Mouse (Mus musculus): ENCODE data around the gene Cgrrf1. TPM values are rescaled to one million over a fixed set of nuclear protein-coding genes. Genes with fewer than 3 reads are reported as not detected.

Gene Cgrrf1
- polyA plus RNA-seq, 1 experiment from 2014 or later: 17.5 TPM

- under 1% methylated on average over 49 of the region's 54 CpGs for WGBS
- Histone ChIP-seq H3K36me3 (no peaks in the 10 kb centered on the region), H3K9ac (peak within 1 kb of the TSS; percentile 79), H3K4me1 (replicated peaks) (peaks cover 40% of the 10 kb centered on the region), H3K9me3 (no peaks in the 10 kb centered on the region), H3K27me3 (0 out of 2 replicates have a peak, but pooled peaks cover 3% of the 10 kb centered on the region), H3K4me3 (peak within 1 kb of the TSS; percentile 64), H3K27ac (replicated peaks) (peak within 1 kb of the TSS; percentile 78), H3K4me2 (peak within 1 kb of the TSS; percentile 94)
- peak; percentile 59 for ATAC-seq (ENCODE audit: low FRiP score, low read depth)
Measured at GRCm38 (mm10) chr14:46882431-46883067, 50.6 kb downstream of the Cgrrf1 start, which contains the start of gene Samd4. TSS of gene Samd4 (plus strand) at chr14:46882854.

- Histone ChIP-seq H3K27me3 (0 out of 2 replicates have a peak, but pooled peaks cover 3% of the 10 kb centered on the region), H3K4me3 (peak overlapping the region; percentile 64), H3K27ac (replicated peaks) (peak overlapping the region; percentile 78), H3K4me1 (replicated peaks) (peaks cover 40% of the 10 kb centered on the region), H3K36me3 (no peaks in the 10 kb centered on the region), H3K9me3 (no peaks in the 10 kb centered on the region), H3K9ac (peak overlapping the region; percentile 79), H3K4me2 (peak overlapping the region; percentile 94)
- WGBS: 0% methylated on average over 67 of the region's 70 CpGs
- ATAC-seq (ENCODE audit: low FRiP score, low read depth): peak; percentile 47
Measured at GRCm38 (mm10) chr14:46883068-46883870, 51.3 kb downstream of the Cgrrf1 start.

GRCm38 (mm10) chr14:46883871-46884441, 52.0 kb downstream of the Cgrrf1 start:
- H3K36me3 ChIP-seq: no peaks in the 10 kb centered on the region
- H3K27me3 ChIP-seq: 0 out of 2 replicates have a peak, but pooled peaks cover 3% of the 10 kb centered on the region
- H3K4me3 ChIP-seq: peak overlapping the region; percentile 64
- no peaks in the 10 kb centered on the region for H3K9me3 ChIP-seq
- H3K4me2 ChIP-seq: peak overlapping the region; percentile 94
- under 1% methylated on average over 29 of the region's 29 CpGs for WGBS
- peaks cover 40% of the 10 kb centered on the region for H3K4me1 ChIP-seq (replicated peaks)
- peak; percentile 36 for ATAC-seq (ENCODE audit: low FRiP score, low read depth)
- H3K27ac ChIP-seq (replicated peaks): peak overlapping the region; percentile 84
- H3K9ac ChIP-seq: peak overlapping the region; percentile 59

GRCm38 (mm10) chr14:46884701-46885428, 52.9 kb downstream of the Cgrrf1 start:
- H3K4me1 ChIP-seq (replicated peaks): peaks cover 40% of the 10 kb centered on the region
- WGBS: under 1% methylated on average over 45 of the region's 52 CpGs
- H3K4me3 ChIP-seq: peak overlapping the region; percentile 64
- H3K27me3 ChIP-seq: 0 out of 2 replicates have a peak, but pooled peaks cover 3% of the 10 kb centered on the region
- peak overlapping the region; percentile 84 for H3K27ac ChIP-seq (replicated peaks)
- H3K9ac ChIP-seq: peak overlapping the region; percentile 59
- peak; percentile 71 for ATAC-seq (ENCODE audit: low FRiP score, low read depth)
- peak overlapping the region; percentile 94 for H3K4me2 ChIP-seq
- no peaks in the 10 kb centered on the region for H3K9me3 ChIP-seq
- no peaks in the 10 kb centered on the region for H3K36me3 ChIP-seq

GRCm38 (mm10) chr14:46885429-46885755, 53.5 kb downstream of the Cgrrf1 start:
- Histone ChIP-seq H3K36me3 (no peaks in the 10 kb centered on the region), H3K4me1 (replicated peaks) (peaks cover 40% of the 10 kb centered on the region), H3K9me3 (no peaks in the 10 kb centered on the region), H3K27ac (replicated peaks) (peak overlapping the region; percentile 84), H3K9ac (peak overlapping the region; percentile 59), H3K27me3 (0 out of 2 replicates have a peak, but pooled peaks cover 3% of the 10 kb centered on the region), H3K4me2 (peak overlapping the region; percentile 94), H3K4me3 (peak overlapping the region; percentile 64)
- 2% methylated on average over 7 of the region's 7 CpGs for WGBS
- ATAC-seq (ENCODE audit: low FRiP score, low read depth): peak; percentile 23

GRCm38 (mm10) chr14:46885891-46886301, 54.0 kb downstream of the Cgrrf1 start:
- Histone ChIP-seq H3K27ac (replicated peaks) (peak overlapping the region; percentile 84), H3K4me1 (replicated peaks) (peaks cover 40% of the 10 kb centered on the region), H3K27me3 (0 out of 2 replicates have a peak, but pooled peaks cover 3% of the 10 kb centered on the region), H3K9me3 (no peaks in the 10 kb centered on the region), H3K9ac (peak overlapping the region; percentile 59; the same call in 1 of the 2 replicates), H3K36me3 (no peaks in the 10 kb centered on the region), H3K4me2 (peak overlapping the region; percentile 94), H3K4me3 (peak overlapping the region; percentile 64)
- ATAC-seq (ENCODE audit: low FRiP score, low read depth): no peak
- WGBS: 22% methylated on average over 5 of the region's 5 CpGs

- ATAC-seq (ENCODE audit: low FRiP score, low read depth): no peak
- 93% methylated on average over 4 of the region's 4 CpGs for WGBS
- H3K27me3 ChIP-seq: no peaks in the 10 kb centered on the region
- no peak overlapping the region for H3K4me3 ChIP-seq
- peaks cover 17% of the 10 kb centered on the region for H3K4me1 ChIP-seq (replicated peaks)
- H3K4me2 ChIP-seq: no peak overlapping the region
- H3K9ac ChIP-seq: no peak overlapping the region
- no peaks in the 10 kb centered on the region for H3K36me3 ChIP-seq
- H3K9me3 ChIP-seq: no peaks in the 10 kb centered on the region
- H3K27ac ChIP-seq (replicated peaks): no peak overlapping the region
Measured at GRCm38 (mm10) chr14:46889096-46889495, 57.2 kb downstream of the Cgrrf1 start.

- H3K27me3 ChIP-seq: no peaks in the 10 kb centered on the region
- H3K9ac ChIP-seq: no peak overlapping the region
- no peaks in the 10 kb centered on the region for H3K36me3 ChIP-seq
- H3K9me3 ChIP-seq: no peaks in the 10 kb centered on the region
- 89% methylated on average over 10 of the region's 10 CpGs for WGBS
- no peak for ATAC-seq (ENCODE audit: low FRiP score, low read depth)
- H3K27ac ChIP-seq (replicated peaks): no peak overlapping the region
- H3K4me3 ChIP-seq: no peak overlapping the region
- no peaks in the 10 kb centered on the region for H3K4me1 ChIP-seq (replicated peaks)
- no peak overlapping the region for H3K4me2 ChIP-seq
Measured at GRCm38 (mm10) chr14:46893961-46894360, 62.0 kb downstream of the Cgrrf1 start.

GRCm38 (mm10) chr14:46897953-46898352, 66.0 kb downstream of the Cgrrf1 start:
- Histone ChIP-seq H3K4me1 (replicated peaks) (no peaks in the 10 kb centered on the region), H3K36me3 (no peaks in the 10 kb centered on the region), H3K4me3 (no peak overlapping the region), H3K9ac (no peak overlapping the region), H3K4me2 (no peak overlapping the region), H3K27me3 (no peaks in the 10 kb centered on the region), H3K27ac (replicated peaks) (no peak overlapping the region), H3K9me3 (no peaks in the 10 kb centered on the region)
- WGBS: 90% methylated on average over 5 of the region's 5 CpGs
- ATAC-seq (ENCODE audit: low FRiP score, low read depth): no peak

GRCm38 (mm10) chr14:46898626-46899025, 66.7 kb downstream of the Cgrrf1 start:
- Histone ChIP-seq H3K36me3 (no peaks in the 10 kb centered on the region), H3K4me1 (replicated peaks) (no peaks in the 10 kb centered on the region), H3K4me2 (no peak overlapping the region), H3K9me3 (no peaks in the 10 kb centered on the region), H3K27me3 (no peaks in the 10 kb centered on the region), H3K27ac (replicated peaks) (no peak overlapping the region), H3K4me3 (no peak overlapping the region), H3K9ac (no peak overlapping the region)
- WGBS: 63% methylated on average over 3 of the region's 3 CpGs
- ATAC-seq (ENCODE audit: low FRiP score, low read depth): no peak

GRCm38 (mm10) chr14:46902498-46903087, 70.7 kb downstream of the Cgrrf1 start:
- no peaks in the 10 kb centered on the region for H3K36me3 ChIP-seq
- H3K27ac ChIP-seq (replicated peaks): no peak overlapping the region
- WGBS: 92% methylated on average over 9 of the region's 9 CpGs
- no peak overlapping the region for H3K9ac ChIP-seq
- no peaks in the 10 kb centered on the region for H3K4me1 ChIP-seq (replicated peaks)
- H3K9me3 ChIP-seq: no peaks in the 10 kb centered on the region
- ATAC-seq (ENCODE audit: low FRiP score, low read depth): no peak
- no peak overlapping the region for H3K4me2 ChIP-seq
- H3K27me3 ChIP-seq: no peaks in the 10 kb centered on the region
- H3K4me3 ChIP-seq: no peak overlapping the region
